Comparison of ENCODE assay signal across 8 mouse cellular contexts in genomic region chr16:30601046-30601832, GRCm38 (mm10). TPM values are rescaled to one million over a fixed set of nuclear protein-coding genes. Genes with fewer than 3 reads are reported as not detected.
DNase-seq lines count a peak whose midpoint lies in the region; ATAC-seq lines count a peak whose summit lies in the region.

No protein-coding gene starts in this region.

- H3K9ac ChIP-seq in hindbrain, embryonic 15.5 days: peak overlapping the region; percentile 42

- ATAC-seq in hindbrain, embryonic 15.5 days (ENCODE audit: low FRiP score, low read depth): no peak

- DNase-seq in adrenal gland, adult 2 months: peak; percentile 84
- DNase-seq in cerebellum, adult 9-11 months: peak; percentile 67
- DNase-seq in gastrocnemius, adult 18-20 months (ENCODE audit: low spot score): peak; percentile 40
- peak; percentile 63 to 73 for DNase-seq in left cerebral cortex, postnatal 36 days (ENCODE audit: low spot score in 2 of 2)
- peak; percentile 75 for DNase-seq in midbrain, embryonic 10.5 days (ENCODE audit: low spot score)
- peak; percentile 53 to 65 for DNase-seq in spleen, postnatal 14 days (ENCODE audit: low spot score in 2 of 2)
- DNase-seq in urinary bladder, postnatal 25 days (ENCODE audit: low spot score): no peak

- no peaks in the 10 kb centered on the region for H3K36me3 ChIP-seq in hindbrain, embryonic 15.5 days
- H3K36me3 ChIP-seq in midbrain, embryonic 10.5 days: no peaks in the 10 kb centered on the region

- H3K4me3 ChIP-seq in hindbrain, embryonic 15.5 days: peak overlapping the region; percentile 48
- H3K4me3 ChIP-seq in midbrain, embryonic 10.5 days: peak overlapping the region; percentile 63

- 0 out of 2 replicates have a peak, but pooled peaks cover 7% of the 10 kb centered on the region for H3K27me3 ChIP-seq in hindbrain, embryonic 15.5 days
- H3K27me3 ChIP-seq in midbrain, embryonic 10.5 days (ENCODE audit: low read depth, poor library complexity, severe bottlenecking): peaks cover 50% of the 10 kb centered on the region

- H3K4me2 ChIP-seq in hindbrain, embryonic 15.5 days: peak overlapping the region; percentile 82

- H3K4me1 ChIP-seq in hindbrain, embryonic 15.5 days (replicated peaks): peaks cover 52% of the 10 kb centered on the region
- peaks cover 76% of the 10 kb centered on the region for H3K4me1 ChIP-seq in midbrain, embryonic 10.5 days

- H3K27ac ChIP-seq in hindbrain, embryonic 15.5 days (replicated peaks): peak overlapping the region; percentile 49; the same call in 1 of the 2 replicates
- peak overlapping the region; percentile 73 for H3K27ac ChIP-seq in midbrain, embryonic 10.5 days (replicated peaks)

- H3K9me3 ChIP-seq in hindbrain, embryonic 15.5 days: no peaks in the 10 kb centered on the region
- H3K9me3 ChIP-seq in midbrain, embryonic 10.5 days (replicated peaks): no peaks in the 10 kb centered on the region

- intact Hi-C loops in left cerebral cortex, postnatal 36 days (cut with DNase I): loop anchor here (1.0 to 5.0 kb wide), 2 partner anchors 71 to 378 kb away; no protein-coding TSS in a partner anchor

- 8% methylated on average over 42 of the region's 42 CpGs for WGBS in hindbrain, embryonic 15.5 days
- WGBS in midbrain, embryonic 10.5 days: 10% methylated on average over 42 of the region's 42 CpGs

RNA-seq across cellular contexts. Expression of gene Fam43a, which starts 1.7 kb away (rescaled TPM):
- 10 to 100 TPM; 17.2 to 27.0 TPM for total RNA-seq in adrenal gland, adult 2 months (2021)
- 50.9 and 52.9 TPM in 2 replicates for polyA plus RNA-seq in adrenal gland, adult 2 months (2012; rRNA removed)
- total RNA-seq in gastrocnemius, adult 18-20 months (2021): 1 to 10 TPM; 4.3 to 6.6 TPM
- 19.6 and 21.6 TPM in 2 replicates for polyA plus RNA-seq in hindbrain, embryonic 15.5 days (2015; fragmentation: Nextera tagmentation; extraction: Ambion mirVana)
- total RNA-seq in left cerebral cortex, postnatal 36 days (2021): 10 to 100 TPM; 14.6 to 15.9 TPM
- 11.4 TPM in 2 replicates for polyA plus RNA-seq in midbrain, embryonic 10.5 days (2016; fragmentation: Nextera tagmentation; extraction: Ambion mirVana)

RNA-seq across cellular contexts. Expression of gene Lsg1, which starts 13.8 kb away (rescaled TPM):
- total RNA-seq in adrenal gland, adult 2 months (2021): 10 to 100 TPM; 34.9 to 35.0 TPM
- polyA plus RNA-seq in adrenal gland, adult 2 months (2012; rRNA removed): 6.0 and 8.0 TPM in 2 replicates
- 10 to 100 TPM; 18.6 to 18.9 TPM for total RNA-seq in gastrocnemius, adult 18-20 months (2021)
- 45.5 and 45.7 TPM in 2 replicates for polyA plus RNA-seq in hindbrain, embryonic 15.5 days (2015; fragmentation: Nextera tagmentation; extraction: Ambion mirVana)
- 10 to 100 TPM; 20.4 to 21.8 TPM for total RNA-seq in left cerebral cortex, postnatal 36 days (2021)
- polyA plus RNA-seq in midbrain, embryonic 10.5 days (2016; fragmentation: Nextera tagmentation; extraction: Ambion mirVana): 82.3 and 86.2 TPM in 2 replicates

RNA-seq across cellular contexts. Expression of gene Tmem44, which starts 50.6 kb away (rescaled TPM):
- total RNA-seq in adrenal gland, adult 2 months (2021): 1 to 10 TPM; 2.7 to 5.7 TPM
- 8.5 and 11.4 TPM in 2 replicates for polyA plus RNA-seq in adrenal gland, adult 2 months (2012; rRNA removed)
- total RNA-seq in gastrocnemius, adult 18-20 months (2021): 1 to 10 TPM; 1.3 to 1.9 TPM
- 67.9 and 72.6 TPM in 2 replicates for polyA plus RNA-seq in hindbrain, embryonic 15.5 days (2015; fragmentation: Nextera tagmentation; extraction: Ambion mirVana)
- 10 to 100 TPM; 68.1 to 71.7 TPM for total RNA-seq in left cerebral cortex, postnatal 36 days (2021)
- polyA plus RNA-seq in midbrain, embryonic 10.5 days (2016; fragmentation: Nextera tagmentation; extraction: Ambion mirVana): 21.6 and 33.2 TPM in 2 replicates

Comparison
In these comparisons a context has a peak if more than half of its experiments do, and no peak if none do; other contexts are left out.
1. RNA of gene Tmem44, which starts 50.6 kb away (total RNA-seq): 68.1 to 71.7 TPM in left cerebral cortex, postnatal 36 days; 2.7 to 5.7 TPM in adrenal gland, adult 2 months and 1.3 to 1.9 TPM in gastrocnemius, adult 18-20 months; every median in the first group is over 10 times any median in the second.